Mouse (Mus musculus) liver, adult 2 months (tissue): ENCODE data around the gene Hoxc12. TPM values are rescaled to one million over a fixed set of nuclear protein-coding genes. Genes with fewer than 3 reads are reported as not detected.

Source experiments
- DNase-seq: peaks from one replicate; pipeline ENCODE4 v3.0.0-alpha.2; 2011; ENCODE audit warnings: low read depth, low spot score; ENCODE audit errors: extremely low read depth
- H3K27ac ChIP-seq: fragments of 200-500 bp; replicated peaks from 2 replicates; pipeline ENCODE4 v1.5.1; 2012; ENCODE audit warnings: low read depth, mild to moderate bottlenecking, control low read depth, inconsistent platforms, low read length; ENCODE audit not compliant: insufficient read depth
- H3K27me3 ChIP-seq: fragments of 200-500 bp; 2 replicates; pipeline ENCODE4 v1.6.1; 2012; ENCODE audit warnings: mild to moderate bottlenecking, moderate library complexity, low read length, inconsistent platforms; ENCODE audit not compliant: control insufficient read depth, insufficient read depth
- H3K36me3 ChIP-seq: fragments of 200-500 bp; 2 replicates; pipeline ENCODE4 v1.6.1; 2012; ENCODE audit warnings: low read length, inconsistent platforms; ENCODE audit not compliant: control insufficient read depth, insufficient read depth
- H3K4me1 ChIP-seq: fragments of 200-500 bp; 2 replicates; pipeline ENCODE4 v1.6.1; 2011; ENCODE audit warnings: low read length; ENCODE audit not compliant: control insufficient read depth, insufficient read depth
- H3K4me3 ChIP-seq: fragments of 200-500 bp; 2 replicates; pipeline ENCODE4 v1.5.1; 2011; ENCODE audit warnings: low read depth, mild to moderate bottlenecking, control low read depth, low read length, moderate library complexity; ENCODE audit not compliant: insufficient read depth
- H3K79me2 ChIP-seq: fragments of 200-500 bp; 2 replicates; pipeline ENCODE4 v1.6.1; 2012; ENCODE audit warnings: inconsistent platforms, mild to moderate bottlenecking, low read length, moderate library complexity; ENCODE audit not compliant: control insufficient read depth, insufficient read depth
- H3K9ac ChIP-seq: fragments of 200-500 bp; 2 replicates; pipeline ENCODE4 v1.6.1; 2012; ENCODE audit warnings: low read depth, mild to moderate bottlenecking, control low read depth, inconsistent platforms, low read length
- CTCF ChIP-seq: fragments of 200-500 bp; IDR thresholded peaks from 2 replicates; pipeline ENCODE4 v1.5.1; 2011; ENCODE audit warnings: low read depth, low read length, control low read depth
- POLR2A ChIP-seq: fragments of 200-500 bp; IDR thresholded peaks from 2 replicates; pipeline ENCODE4 v1.6.1; 2011; ENCODE audit warnings: low read length, control low read depth; ENCODE audit not compliant: insufficient read depth; ENCODE audit errors: extremely low read depth
- WGBS: fragments of 180-500 bp; shearing (Covaris S2); methylation state at CpG from one replicate; pipeline ENCODE4 v1.1.7; 2018; 5-methylcytosine and 5-hydroxymethylcytosine counted together
- polyA plus RNA-seq: library from polyadenylated mRNA; depleted of rRNA; stranded (reverse); fragments of >200 nt; gene quantifications from 2 replicates; pipeline ENCODE4 v1.2.3, GENCODE M21; 2012
- total RNA-seq: library from RNA; depleted of rRNA; stranded (reverse); fragments of >200 nt; gene quantifications from 2 replicates; pipeline ENCODE4 v1.2.3, GENCODE M21; 2014

The Hoxc12 gene
- total and polyA plus RNA-seq, 2 experiments, result not detected

DNA sequence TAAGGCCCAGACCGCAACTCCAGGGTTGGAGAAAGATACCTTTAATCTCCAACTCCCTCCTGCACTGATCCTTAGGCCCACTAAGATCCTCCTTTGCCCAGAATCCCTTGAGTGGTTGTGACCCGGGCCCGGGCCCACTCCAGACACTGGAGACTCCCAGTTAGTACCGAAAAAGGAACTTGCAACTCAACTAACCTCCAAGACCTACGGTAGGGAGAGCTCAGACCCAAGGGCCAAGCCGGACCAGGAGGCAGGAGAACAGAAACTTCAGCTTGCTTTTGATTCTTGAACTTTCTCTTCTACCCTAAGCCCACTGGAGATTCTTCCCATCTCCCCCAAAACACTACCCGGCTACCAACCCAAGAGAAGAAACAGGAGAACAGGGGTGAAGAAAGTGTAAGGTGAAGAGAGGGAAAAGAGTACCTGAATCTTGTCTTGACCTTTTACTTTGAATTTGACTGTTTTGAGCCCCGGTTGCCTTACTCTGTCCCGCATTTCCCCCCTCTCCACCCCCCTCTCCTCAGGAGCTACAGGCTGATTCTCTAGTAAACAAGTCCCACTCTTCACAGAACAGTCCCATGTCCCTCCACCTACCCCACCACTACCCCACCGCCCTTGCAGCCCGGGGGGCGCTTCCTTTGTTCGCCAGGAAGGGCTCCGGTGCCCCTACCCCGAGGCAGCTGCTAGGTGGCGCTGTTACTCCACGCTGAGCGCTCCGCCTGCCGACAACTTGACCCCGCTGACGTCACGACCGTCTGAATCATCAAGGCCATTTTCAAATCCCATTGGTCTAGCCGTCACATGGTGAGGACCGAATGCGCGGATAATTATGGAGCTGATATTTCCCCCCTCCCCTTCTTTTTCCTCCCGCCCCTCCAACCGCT, 29.6 kb downstream of the Hoxc12 start:
- no peak overlapping the region for H3K9ac ChIP-seq
- H3K79me2 ChIP-seq, result no peaks in the 10 kb centered on the region
- H3K27ac ChIP-seq, result no peak overlapping the region
- no peak overlapping the region for H3K4me3 ChIP-seq
- 9% methylated on average over 28 of the region's 30 CpGs for WGBS
- TF ChIP-seq CTCF (peak; percentile 67), POLR2A (no peak)
- peak; percentile 7 for DNase-seq
- no peaks in the 10 kb centered on the region for H3K36me3 ChIP-seq
- H3K27me3 ChIP-seq, result peaks cover 32% of the 10 kb centered on the region
- no peaks in the 10 kb centered on the region for H3K4me1 ChIP-seq

DNA sequence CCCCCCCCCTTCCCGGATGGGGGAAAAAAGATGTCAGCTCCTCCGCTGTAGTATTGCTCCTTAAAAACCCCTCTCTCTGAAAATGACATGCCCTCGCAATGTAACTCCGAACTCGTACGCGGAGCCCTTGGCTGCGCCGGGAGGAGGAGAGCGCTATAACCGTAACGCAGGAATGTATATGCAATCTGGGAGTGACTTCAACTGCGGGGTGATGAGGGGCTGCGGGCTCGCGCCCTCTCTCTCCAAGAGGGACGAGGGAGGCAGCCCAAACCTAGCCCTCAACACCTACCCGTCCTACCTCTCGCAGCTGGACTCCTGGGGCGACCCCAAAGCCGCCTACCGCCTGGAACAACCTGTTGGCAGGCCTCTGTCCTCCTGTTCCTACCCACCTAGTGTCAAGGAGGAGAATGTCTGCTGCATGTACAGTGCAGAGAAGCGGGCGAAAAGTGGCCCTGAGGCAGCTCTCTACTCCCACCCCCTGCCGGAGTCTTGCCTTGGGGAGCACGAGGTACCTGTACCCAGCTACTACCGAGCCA, 30.3 kb downstream of the Hoxc12 start, which contains the start of gene Hoxc10:
Gene Hoxc10 (plus strand): TSS at position 21 of the 536 bp plus-strand sequence.
- Histone ChIP-seq H3K4me1 (no peaks in the 10 kb centered on the region), H3K4me3 (no peak within 1 kb of the TSS), H3K27me3 (peaks cover 33% of the 10 kb centered on the region), H3K79me2 (no peaks in the 10 kb centered on the region), H3K9ac (no peak within 1 kb of the TSS), H3K27ac (no peak within 1 kb of the TSS), H3K36me3 (no peaks in the 10 kb centered on the region)
- DNase-seq, result no peak
- TF ChIP-seq POLR2A (no peak), CTCF (no peak)
- whole genome bisulfite sequencing, result 10% methylated on average over 27 of the region's 27 CpGs

DNA sequence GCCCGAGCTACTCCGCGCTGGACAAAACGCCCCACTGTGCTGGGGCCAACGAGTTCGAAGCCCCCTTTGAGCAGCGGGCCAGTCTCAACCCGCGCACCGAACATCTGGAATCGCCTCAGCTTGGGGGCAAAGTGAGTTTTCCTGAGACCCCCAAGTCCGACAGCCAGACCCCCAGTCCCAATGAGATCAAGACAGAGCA, 30.7 kb downstream of the Hoxc12 start, which contains the start of gene Hoxc5:
Gene Hoxc5 (plus strand): TSS at position 132 of the 199 bp plus-strand sequence.
- TF ChIP-seq CTCF (no peak), POLR2A (no peak)
- Histone ChIP-seq H3K27ac (no peak within 1 kb of the TSS), H3K27me3 (peaks cover 34% of the 10 kb centered on the region), H3K79me2 (no peaks in the 10 kb centered on the region), H3K9ac (no peak within 1 kb of the TSS), H3K4me1 (no peaks in the 10 kb centered on the region), H3K36me3 (no peaks in the 10 kb centered on the region), H3K4me3 (no peak within 1 kb of the TSS)
- 10% methylated on average over 12 of the region's 12 CpGs for WGBS
- DNase-seq, result no peak

DNA sequence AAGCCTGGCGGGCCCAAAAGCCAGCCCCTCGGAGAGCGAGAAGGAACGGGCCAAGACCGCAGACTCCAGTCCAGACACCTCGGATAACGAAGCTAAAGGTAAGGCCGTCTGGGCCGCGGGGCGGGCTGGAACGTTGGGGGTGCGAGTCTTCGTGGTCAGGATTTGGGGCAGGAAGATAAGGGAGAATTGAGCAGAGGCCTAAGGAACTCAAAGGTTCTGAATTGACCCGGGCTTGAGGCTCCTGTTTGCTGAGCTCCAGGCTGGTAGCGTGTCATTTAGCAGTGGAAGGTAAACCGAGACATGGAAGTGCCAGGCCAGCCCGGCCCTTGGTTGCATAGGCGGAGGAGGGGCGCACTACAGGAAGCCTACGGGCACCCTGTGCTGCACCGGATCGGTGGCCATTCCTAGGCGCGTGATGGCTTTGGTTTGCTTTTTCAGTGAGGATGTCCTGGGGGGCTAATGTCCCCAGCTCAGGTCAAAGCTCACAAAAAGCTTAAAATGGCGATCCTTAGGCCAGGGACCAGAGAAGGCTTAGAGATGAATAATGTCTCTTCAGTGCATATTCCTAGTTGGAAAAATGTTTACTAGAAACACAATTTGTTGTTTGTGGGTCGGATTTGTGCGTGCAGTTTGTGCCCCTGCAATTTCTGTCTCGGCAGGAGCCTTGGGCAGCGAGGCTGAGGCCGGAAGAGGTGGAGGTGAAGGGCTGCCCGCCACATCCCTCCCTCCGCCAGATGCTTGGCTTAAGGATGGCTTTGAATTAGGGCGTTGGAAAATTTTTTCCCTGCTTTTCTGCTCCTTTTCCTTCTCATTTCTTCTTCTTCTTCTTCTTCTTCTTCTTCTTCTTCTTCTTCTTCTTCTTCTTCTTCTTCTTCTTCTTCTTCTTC, 31.2 kb downstream of the Hoxc12 start:
- Histone ChIP-seq H3K4me1 (no peaks in the 10 kb centered on the region), H3K27ac (no peak overlapping the region), H3K36me3 (no peaks in the 10 kb centered on the region), H3K27me3 (peaks cover 38% of the 10 kb centered on the region), H3K9ac (no peak overlapping the region), H3K79me2 (no peaks in the 10 kb centered on the region), H3K4me3 (no peak overlapping the region)
- 8% methylated on average over 34 of the region's 34 CpGs for WGBS
- no peak for DNase-seq
- TF ChIP-seq CTCF (no peak), POLR2A (no peak)

DNA sequence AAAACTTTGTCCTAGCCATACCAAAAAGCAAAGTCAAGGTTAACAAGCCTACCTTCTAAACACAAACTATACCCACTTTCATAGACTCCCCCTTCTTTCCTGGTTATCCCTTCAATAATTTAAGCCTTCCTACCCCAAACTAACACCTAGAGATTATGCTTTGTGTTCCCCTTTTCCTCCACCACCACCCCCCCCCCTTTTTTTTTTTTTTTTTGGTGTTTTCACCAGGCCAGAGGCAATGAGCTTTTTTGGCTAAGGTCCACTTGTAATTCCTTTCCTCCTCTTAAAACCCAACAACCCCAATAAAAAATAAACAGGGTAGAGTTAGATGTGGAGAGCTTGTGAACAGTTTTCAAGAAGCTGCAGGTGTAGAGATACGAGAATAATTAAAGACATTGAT, 32.7 kb downstream of the Hoxc12 start:
- Histone ChIP-seq H3K9ac (no peak overlapping the region), H3K36me3 (no peaks in the 10 kb centered on the region), H3K4me1 (no peaks in the 10 kb centered on the region), H3K27ac (no peak overlapping the region), H3K27me3 (peaks cover 36% of the 10 kb centered on the region), H3K79me2 (no peaks in the 10 kb centered on the region), H3K4me3 (no peak overlapping the region)
- no peak for DNase-seq
- 23% methylated on average over 1 of the region's 1 CpGs for WGBS
- TF ChIP-seq CTCF, result no peak
- TF ChIP-seq POLR2A, result no peak
